Mouse (Mus musculus) left cerebral cortex, adult 2 months (tissue): ENCODE results near the gene Sstr5. TPM values are rescaled to one million over a fixed set of nuclear protein-coding genes. Genes with fewer than 3 reads are reported as not detected.

Experiments used
- DNase-seq, 2 experiments: peaks; one replicate each; pipeline ENCODE4 v3.0.0; 2021 to 2022; ENCODE audit warnings: low spot score in 2 of 2, mixed read lengths in 1 of 2; ENCODE audit errors: extremely low spot score in 1 of 2
- H3K27ac ChIP-seq: fragments of 200-600 bp; 2 replicates; pipeline ENCODE4 v1.8.1; 2022
- H3K4me3 ChIP-seq: fragments of 200-600 bp; 2 replicates; pipeline ENCODE4 v1.8.1; 2022
- CTCF ChIP-seq: fragments of 200-600 bp; IDR thresholded peaks from 2 replicates; pipeline ENCODE4 v1.8.1; 2022; ENCODE audit warnings: antibody characterized with exemption, mild to moderate bottlenecking, moderate library complexity
- intact Hi-C: fragments of 180-260 bp; cut with DNase I; formaldehyde crosslinking; loops from one replicate; pipeline ENCODE4 v1.15.1; 2025
- total RNA-seq, 2 experiments: library from RNA; stranded (reverse); gene quantifications; 2 replicates each; pipeline ENCODE4 v1.2.3; 2021

Sstr5 gene
- total RNA-seq, 2 experiments from 2014 or later = 0.18 to 0.21 TPM

GRCm38 (mm10) chr17:25445841-25446240, 51.2 kb downstream of the Sstr5 start:
- Histone ChIP-seq H3K27ac (no peak overlapping the region), H3K4me3 (no peak overlapping the region)
- no peak for DNase-seq
- no peak for TF ChIP-seq CTCF
- intact Hi-C loops = no loop called here

GRCm38 (mm10) chr17:25445074-25445473, 52.0 kb downstream of the Sstr5 start:
- no peak for DNase-seq
- TF ChIP-seq CTCF = no peak
- Histone ChIP-seq H3K4me3 (no peak overlapping the region), H3K27ac (no peak overlapping the region)
- intact Hi-C loops = no loop called here

GRCm38 (mm10) chr17:25442889-25443288, 54.2 kb downstream of the Sstr5 start:
- Histone ChIP-seq H3K27ac (no peak overlapping the region), H3K4me3 (no peak overlapping the region)
- no peak for DNase-seq
- no peak for TF ChIP-seq CTCF
- intact Hi-C loops = no loop called here

GRCm38 (mm10) chr17:25441417-25441816, 55.7 kb downstream of the Sstr5 start:
- H3K27ac ChIP-seq = no peak overlapping the region
- intact Hi-C loops = no loop called here
- DNase-seq = no peak
- no peak overlapping the region for H3K4me3 ChIP-seq
- no peak for TF ChIP-seq CTCF

Other genes with a start within 250 kb of the Sstr5 start
- gene Baiap3, start 240.9 kb downstream of the Sstr5 start, total RNA-seq = 10 to 100 TPM; 14.8 to 29.8 TPM
- 100 to 1,000 TPM; 215 to 223 TPM for gene Ube2i, start 222.7 kb downstream of the Sstr5 start, total RNA-seq
- gene Prss34, start 198.9 kb downstream of the Sstr5 start, total RNA-seq = not detected
- gene Prss28, start 188.6 kb downstream of the Sstr5 start, total RNA-seq = not detected
- gene Prss29, start 178.6 kb downstream of the Sstr5 start, total RNA-seq = not detected
- gene Tpsab1, start 151.7 kb downstream of the Sstr5 start, total RNA-seq = not detected
- gene Tpsb2, start 131.0 kb downstream of the Sstr5 start, total RNA-seq = not detected
- not detected for gene Tpsg1, start 128.0 kb downstream of the Sstr5 start, total RNA-seq
- 10 to 100 TPM; 45.2 to 48.0 TPM for gene Cacna1h, start 63.5 kb downstream of the Sstr5 start, total RNA-seq
- 1 to 10 TPM; 2.1 to 2.4 TPM for gene Tekt4, start 42.7 kb downstream of the Sstr5 start, total RNA-seq
- 10 to 100 TPM; 55.3 to 66.9 TPM for gene Sox8, start 73.4 kb upstream of the Sstr5 start, total RNA-seq
- 10 to 100 TPM; 22.0 to 25.4 TPM for gene Lmf1, start 81.8 kb upstream of the Sstr5 start, total RNA-seq
- gene Gng13, start 219.9 kb upstream of the Sstr5 start, total RNA-seq = 100 to 1,000 TPM; 146 to 168 TPM
- 1 to 10 TPM; 1.3 to 1.4 TPM for gene Chtf18, start 230.1 kb upstream of the Sstr5 start, total RNA-seq
- 10 to 100 TPM; 55.6 to 57.4 TPM for gene Rpusd1, start 230.4 kb upstream of the Sstr5 start, total RNA-seq
- under 1 TPM; 0.45 to 0.47 TPM for gene Mslnl, start 238.8 kb upstream of the Sstr5 start, total RNA-seq